Mouse (Mus musculus) heart, adult 11 months (tissue): ENCODE data around the gene Slc9a8.

Experiments used
- DNase-seq: peaks from one replicate; pipeline ENCODE4 v3.0.0; 2022

Gene Slc9a8

GRCm38 (mm10) chr2:167450647-167451046 is 29.1 kb downstream of the Slc9a8 start:
- no peak for DNase-seq

- no peak for DNase-seq
These were observed 32.3 kb downstream of the Slc9a8 start for GRCm38 (mm10) chr2:167453814-167454213.

- DNase-seq, result no peak
These were observed 35.0 kb downstream of the Slc9a8 start for GRCm38 (mm10) chr2:167456361-167457020.

GRCm38 (mm10) chr2:167457213-167457612 is 35.7 kb downstream of the Slc9a8 start:
- no peak for DNase-seq

GRCm38 (mm10) chr2:167458548-167458947 is 37.0 kb downstream of the Slc9a8 start:
- DNase-seq, result no peak

GRCm38 (mm10) chr2:167459071-167459865 is 37.8 kb downstream of the Slc9a8 start:
- no peak for DNase-seq

- DNase-seq, result peak; percentile 92
These were observed 41.4 kb downstream of the Slc9a8 start for GRCm38 (mm10) chr2:167462954-167463353.

- DNase-seq, result no peak
These were observed 42.3 kb downstream of the Slc9a8 start for GRCm38 (mm10) chr2:167463802-167464201.

- no peak for DNase-seq
These were observed 44.4 kb downstream of the Slc9a8 start for GRCm38 (mm10) chr2:167465951-167466350.

GRCm38 (mm10) chr2:167467214-167467613 is 45.7 kb downstream of the Slc9a8 start:
- DNase-seq, result no peak

GRCm38 (mm10) chr2:167468444-167468843 is 46.9 kb downstream of the Slc9a8 start:
- DNase-seq, result no peak

GRCm38 (mm10) chr2:167470611-167471010 is 49.1 kb downstream of the Slc9a8 start:
- DNase-seq, result no peak

- DNase-seq, result peak; percentile 95
These were observed 50.1 kb downstream of the Slc9a8 start for GRCm38 (mm10) chr2:167471585-167471984.

GRCm38 (mm10) chr2:167474218-167474617 is 52.7 kb downstream of the Slc9a8 start:
- DNase-seq, result no peak

- DNase-seq, result no peak
These were observed 54.1 kb downstream of the Slc9a8 start for GRCm38 (mm10) chr2:167475596-167475995.

GRCm38 (mm10) chr2:167476200-167476688 is 54.7 kb downstream of the Slc9a8 start:
- peak; percentile 96 for DNase-seq

- no peak for DNase-seq
These were observed 55.2 kb downstream of the Slc9a8 start for GRCm38 (mm10) chr2:167476762-167477161.

GRCm38 (mm10) chr2:167478128-167478527 is 56.6 kb downstream of the Slc9a8 start:
- no peak for DNase-seq

GRCm38 (mm10) chr2:167479501-167479900 is 58.0 kb downstream of the Slc9a8 start:
- DNase-seq, result no peak

- DNase-seq, result no peak
These were observed 61.2 kb downstream of the Slc9a8 start for GRCm38 (mm10) chr2:167482681-167483080.

GRCm38 (mm10) chr2:167483081-167483826 is 61.7 kb downstream of the Slc9a8 start:
- DNase-seq, result peak; percentile 94

- DNase-seq, result peak; percentile 93
These were observed 62.4 kb downstream of the Slc9a8 start for GRCm38 (mm10) chr2:167483827-167484410.

- DNase-seq, result peak; percentile 92
These were observed 63.4 kb downstream of the Slc9a8 start for GRCm38 (mm10) chr2:167484932-167485331.
